Mouse (Mus musculus) heart, postnatal 4 days (tissue): ENCODE data around the gene Klhl11. TPM values are rescaled to one million over a fixed set of nuclear protein-coding genes. Genes with fewer than 3 reads are reported as not detected.
A peak's percentile ranks its signal among the peaks of the same experiment; 100 is the strongest.

ENCODE experiments used
- DNase-seq: peaks from one replicate; pipeline ENCODE4 v3.0.0; 2021
- total RNA-seq, 2 experiments: library from RNA; stranded (reverse); gene quantifications; 2 replicates each; pipeline ENCODE4 v1.2.3; 2021

Gene Klhl11
- 10 to 100 TPM; 11.8 to 13.4 TPM for total RNA-seq

DNA sequence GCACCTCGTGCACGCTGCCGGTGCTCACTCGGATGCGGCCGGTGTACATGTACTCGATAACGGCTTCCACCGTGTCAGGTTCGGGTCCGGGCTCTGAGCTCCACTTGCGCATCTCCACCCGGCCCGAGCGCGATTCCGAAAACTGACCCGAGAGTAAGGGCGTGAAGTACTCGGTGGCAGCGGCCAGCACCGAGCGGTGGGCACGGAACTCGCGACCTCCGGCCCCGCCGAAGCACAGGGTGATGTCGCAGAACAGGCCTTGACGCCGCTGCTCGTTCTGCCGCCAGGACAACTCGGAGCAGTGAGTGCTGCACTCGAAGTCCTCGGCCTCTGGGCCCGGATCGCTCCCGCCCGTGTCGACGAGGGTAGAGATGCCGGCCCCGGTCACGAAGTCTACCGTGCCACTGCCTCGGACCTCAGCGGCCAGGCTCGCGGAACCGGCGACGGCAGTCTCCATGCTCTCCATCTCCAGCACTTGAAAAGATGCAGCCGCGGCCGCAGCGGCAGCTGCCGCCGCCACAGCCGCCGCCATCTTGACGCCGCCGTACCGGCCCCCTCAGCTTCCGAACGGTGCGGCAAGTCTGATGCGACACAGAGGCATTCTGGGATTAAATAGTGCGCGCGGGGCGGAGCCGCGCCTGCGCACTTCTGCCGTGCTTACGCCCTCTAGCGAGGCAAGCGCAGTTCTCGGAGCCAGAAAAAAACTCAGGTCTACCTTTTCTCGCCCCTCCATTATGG, at the start of gene Klhl11:
Gene Klhl11, minus strand, starts transcription at position 545 of the 738 bp plus-strand sequence.
- peak; percentile 93 for DNase-seq

DNA sequence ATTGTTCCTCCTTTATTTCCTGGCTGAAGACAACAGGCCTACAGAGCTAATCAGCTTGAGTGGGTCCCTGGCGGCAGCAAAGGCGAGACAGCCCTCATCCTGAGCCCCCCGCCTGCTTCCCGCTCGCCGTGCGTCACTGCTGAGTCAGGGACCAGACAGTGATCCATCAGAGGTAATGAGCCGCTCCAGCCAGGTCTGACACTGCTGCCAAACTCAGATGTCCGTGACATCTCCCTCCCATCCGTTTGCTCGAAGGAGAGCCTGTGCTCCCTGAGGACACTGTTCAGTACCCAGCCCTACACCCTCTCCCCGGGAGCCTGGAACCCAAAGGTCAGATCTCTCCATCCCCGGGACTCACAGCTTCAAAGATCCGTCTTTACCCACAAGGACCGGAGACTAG, 48.3 kb upstream of the Klhl11 start:
- DNase-seq: no peak

DNA sequence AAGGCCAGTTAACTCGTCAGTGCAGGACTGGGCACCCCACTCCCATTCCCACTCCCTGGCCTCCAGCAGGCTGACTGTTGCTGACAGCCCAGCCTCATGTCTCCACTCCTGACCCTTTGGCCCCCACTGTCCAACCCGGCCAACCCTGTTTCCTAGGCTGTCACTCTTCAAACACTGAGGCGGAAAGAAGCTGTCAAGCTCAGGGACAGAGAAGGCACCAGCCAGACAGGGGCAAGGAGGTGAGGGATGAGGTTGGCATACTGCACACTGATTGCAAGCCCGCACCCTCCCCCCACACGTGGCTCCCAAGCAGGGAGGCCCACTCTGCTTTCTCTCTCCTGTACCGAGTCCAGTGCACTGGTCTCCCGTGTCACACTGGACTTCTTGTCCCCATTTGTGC, 46.6 kb upstream of the Klhl11 start:
- no peak for DNase-seq

DNA sequence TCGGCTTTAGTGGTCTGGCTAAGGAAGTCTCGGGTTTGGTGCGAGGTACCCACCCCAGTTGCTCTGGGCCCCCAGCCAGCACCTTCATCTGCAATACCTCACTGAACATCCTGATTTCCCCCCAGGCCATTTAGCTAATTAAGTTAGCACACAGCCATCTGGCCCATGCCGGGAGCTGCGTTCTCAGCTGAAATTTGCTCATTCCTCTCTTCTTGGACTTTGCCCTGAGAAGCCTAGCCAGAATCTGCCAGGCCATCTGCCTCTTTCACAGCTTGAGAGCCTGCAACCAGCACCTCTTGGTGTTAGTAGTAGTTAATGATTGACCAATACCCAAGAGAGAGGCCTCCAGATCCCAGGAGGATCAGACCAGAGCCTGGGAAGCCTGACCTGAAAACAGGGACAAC, 45.6 kb upstream of the Klhl11 start:
- DNase-seq: no peak

DNA sequence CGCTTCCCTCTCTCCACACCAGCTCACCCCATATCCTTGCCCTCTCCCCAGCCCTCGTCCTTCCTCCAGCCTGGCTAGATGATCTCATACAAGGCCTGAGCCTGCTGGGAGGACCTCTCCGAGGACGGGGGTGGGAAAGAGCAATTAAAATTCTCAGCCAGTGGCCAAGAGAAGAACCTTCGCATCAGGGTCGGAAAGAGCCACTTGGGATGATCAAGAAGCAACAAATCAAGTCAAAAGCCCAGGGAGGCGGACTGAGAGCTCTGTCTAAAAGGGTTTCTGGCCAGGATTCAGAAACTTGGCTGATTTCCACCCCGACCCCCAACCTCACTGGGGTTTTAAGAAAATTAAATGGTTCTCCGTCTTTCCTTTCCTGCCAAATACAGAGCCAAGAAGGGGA, 43.8 kb upstream of the Klhl11 start:
- DNase-seq: no peak

DNA sequence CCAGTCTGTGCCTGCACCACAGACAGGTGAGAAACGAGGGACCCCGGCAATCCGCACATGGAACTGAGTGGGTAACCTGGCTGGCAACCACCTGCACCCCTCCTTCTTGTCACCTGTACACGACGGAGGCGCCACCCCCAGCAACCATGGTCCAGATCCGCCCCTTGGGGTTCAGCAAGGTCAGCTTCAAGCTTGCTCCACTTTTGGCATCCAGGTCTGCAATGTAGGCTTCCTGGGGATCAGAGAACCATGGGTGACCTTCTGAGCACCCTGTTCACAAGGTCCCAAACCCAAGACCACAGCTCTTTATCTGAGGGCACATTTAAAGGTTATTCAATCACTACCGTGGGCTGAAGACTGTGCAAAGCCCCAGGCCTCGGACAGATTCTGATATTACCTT, 43.2 kb upstream of the Klhl11 start:
- no peak for DNase-seq

DNA sequence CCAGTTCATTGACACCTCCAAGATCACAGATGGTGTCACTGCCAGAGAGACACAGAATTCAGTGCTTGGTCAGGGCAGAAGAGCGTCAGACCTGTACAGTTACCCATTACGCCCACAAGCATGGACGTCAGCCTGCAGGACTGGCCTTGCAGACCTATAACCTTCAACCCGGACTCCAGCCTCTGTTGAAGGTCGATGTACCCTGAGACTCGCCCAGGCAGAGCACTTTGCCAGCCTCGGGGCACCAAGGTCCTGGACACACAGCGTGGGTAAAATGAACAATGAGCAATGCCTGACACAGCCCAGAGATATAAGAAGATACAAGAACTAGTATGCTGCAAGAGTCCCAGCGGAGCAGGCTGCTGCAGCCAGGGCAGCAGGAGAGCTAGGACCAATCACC, 42.5 kb upstream of the Klhl11 start:
- DNase-seq: no peak

DNA sequence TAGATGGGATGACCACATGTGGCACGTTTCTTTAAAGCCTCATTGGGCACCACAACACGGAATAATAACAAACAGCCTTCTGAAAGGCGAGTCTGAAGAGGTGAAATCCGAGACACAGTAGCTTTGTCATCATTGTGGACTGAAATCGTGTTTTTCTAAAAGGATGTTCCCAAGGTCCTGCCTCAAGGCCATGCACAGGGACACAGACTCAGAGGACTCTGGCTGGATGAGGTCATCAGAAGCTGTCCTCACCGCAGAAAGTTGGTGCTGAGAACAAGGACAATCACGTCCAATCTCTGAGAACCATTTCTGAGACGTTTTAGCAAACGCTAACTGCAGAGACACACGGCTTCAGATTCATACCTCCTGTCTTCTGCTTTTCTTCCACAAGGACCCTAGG, 41.2 kb upstream of the Klhl11 start:
- DNase-seq: no peak

DNA sequence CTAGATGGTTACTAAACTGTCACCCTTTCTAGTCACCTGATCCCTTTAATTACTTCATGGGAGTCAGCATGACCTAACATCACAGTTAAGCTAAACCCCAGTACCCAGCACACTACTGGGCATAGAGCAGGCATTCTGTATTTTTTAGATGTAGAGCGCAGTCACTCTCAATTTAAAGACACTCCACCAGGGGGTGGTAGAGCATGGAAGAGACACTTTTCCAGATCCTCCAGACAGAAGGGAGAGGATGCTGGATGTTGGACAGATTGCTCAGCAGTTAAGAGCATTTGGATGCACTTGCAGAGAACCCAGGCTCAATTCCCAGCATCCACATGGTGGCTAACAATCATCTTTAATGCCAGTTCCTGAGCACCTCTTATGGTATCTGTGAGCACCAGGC, 39.8 kb upstream of the Klhl11 start:
- peak; percentile 46 for DNase-seq

DNA sequence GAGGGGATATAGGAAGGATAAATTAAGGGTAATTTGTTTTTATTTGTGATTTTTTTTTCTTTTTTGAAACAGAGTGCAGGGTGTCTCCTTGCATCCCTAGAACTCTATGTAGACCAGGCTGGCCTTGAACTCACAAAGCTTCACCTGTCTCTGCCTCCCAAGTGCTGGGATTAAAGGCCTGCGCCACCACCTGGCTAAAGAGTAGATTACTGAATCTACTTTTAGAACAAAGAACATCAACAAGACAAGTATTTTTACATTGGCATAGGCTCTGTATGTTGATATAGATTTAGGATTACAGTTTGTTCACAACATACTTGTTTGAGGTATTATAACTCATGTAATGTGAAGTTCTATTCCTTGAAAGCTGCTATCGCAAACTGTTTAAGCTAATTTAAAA, 38.0 kb upstream of the Klhl11 start:
- no peak for DNase-seq

DNA sequence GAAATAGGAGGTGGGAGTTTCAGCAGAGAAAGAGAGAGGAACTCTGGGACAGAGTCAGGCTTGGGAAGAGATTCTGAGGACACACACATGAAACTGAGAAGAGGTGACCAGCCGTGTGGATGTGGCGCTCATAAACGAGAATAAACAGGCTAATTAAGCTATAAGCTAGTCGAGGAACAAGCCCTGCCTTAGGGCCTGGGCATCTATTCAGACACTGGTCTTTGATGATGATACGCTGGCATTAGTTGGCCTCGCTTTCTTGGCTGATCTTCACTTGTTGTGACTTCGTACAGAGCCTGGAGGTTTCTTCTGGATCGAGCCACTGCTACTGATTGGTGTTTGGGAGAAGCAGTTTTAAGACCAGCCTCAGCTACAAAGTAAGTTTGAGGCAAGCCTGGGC, 33.5 kb upstream of the Klhl11 start:
- DNase-seq: no peak

DNA sequence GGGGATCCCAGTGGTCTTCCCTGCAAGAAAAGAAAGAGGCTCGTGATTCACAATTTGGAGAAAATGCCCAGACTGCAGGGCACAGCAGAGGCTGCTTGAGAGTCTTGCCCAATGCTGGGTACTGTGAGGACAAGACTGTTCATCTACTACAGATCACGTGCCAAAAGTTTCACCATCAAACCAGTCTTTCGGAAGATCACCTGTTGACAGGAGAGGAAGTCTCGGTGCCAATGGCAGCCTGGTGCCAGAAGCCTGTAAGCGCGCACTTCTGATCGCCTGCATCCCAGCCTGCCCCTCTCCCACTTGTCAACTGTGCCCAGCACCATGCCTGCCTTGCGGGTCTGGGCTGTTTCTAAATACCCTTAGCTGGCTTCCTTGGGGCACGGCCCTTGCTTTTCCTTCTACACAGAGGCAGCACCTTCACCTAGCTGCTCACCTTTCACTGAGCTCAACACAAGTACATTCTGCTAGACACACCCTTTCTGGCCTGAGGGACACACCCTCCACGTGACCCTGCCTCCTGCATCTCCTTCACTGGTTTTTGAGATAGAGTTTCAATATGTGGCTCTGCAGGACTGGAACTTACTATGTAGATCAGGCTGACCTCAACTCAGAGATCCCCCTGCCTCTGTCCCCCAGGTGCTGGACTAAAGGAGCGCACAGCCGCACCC, 32.6 kb upstream of the Klhl11 start:
- DNase-seq: no peak

DNA sequence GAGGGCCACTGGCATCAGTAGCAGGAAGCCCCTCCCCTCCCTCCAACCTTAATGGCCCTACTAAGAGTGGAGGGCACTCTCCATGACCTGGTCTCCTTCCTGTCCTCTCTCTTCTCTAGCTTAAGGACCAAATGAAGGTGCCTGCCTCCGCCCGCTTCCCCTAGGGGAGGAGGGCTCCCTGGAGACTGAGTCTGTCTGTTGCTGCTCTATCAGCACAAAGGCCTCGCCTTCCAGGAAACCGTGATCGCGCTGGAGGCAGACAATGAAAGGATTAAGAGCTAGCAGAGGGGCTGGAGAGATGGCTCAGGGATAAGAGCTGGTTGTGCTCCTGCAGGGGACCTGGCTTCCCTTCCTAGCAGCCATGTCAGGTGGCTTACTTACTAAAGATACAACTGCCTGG, 28.8 kb upstream of the Klhl11 start:
- DNase-seq: no peak

DNA sequence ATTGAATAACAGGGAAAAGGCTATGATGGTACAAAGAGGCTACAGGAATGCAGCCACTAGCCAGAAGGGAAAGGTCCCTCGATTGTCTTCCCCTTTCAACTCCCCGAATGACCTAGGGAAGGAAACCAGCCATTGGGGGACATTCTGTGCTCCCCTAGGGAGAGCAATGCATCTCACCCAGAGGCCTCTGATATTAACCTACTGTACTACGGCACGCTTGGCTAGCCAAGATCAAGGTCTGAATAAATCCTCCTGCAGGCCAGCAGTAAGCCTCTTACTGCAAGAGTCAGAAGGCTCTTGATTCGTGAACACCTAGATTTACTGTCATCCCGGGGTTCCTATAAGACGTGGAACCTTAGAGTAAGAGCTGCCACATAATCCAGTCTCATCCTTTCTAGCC, 28.1 kb upstream of the Klhl11 start:
- no peak for DNase-seq

DNA sequence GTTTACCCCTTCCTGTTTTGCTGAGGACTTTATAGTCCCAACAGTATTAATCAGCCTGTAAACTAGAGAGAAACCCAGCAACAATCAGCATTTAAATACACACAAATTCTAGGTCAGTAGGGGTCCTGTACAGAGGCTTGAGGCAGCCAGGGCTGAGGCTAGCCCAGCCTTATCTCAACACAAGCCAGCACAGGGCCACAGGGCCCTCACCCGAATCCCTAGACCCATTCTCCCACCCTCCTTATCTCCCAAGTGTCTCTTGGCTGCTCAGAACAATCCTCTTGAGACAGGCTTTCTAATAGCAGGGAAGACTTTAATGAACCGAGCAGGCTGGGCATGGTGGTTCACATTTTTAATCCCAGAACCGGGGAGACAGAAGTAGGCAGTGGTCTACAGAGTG, 27.7 kb upstream of the Klhl11 start:
- no peak for DNase-seq

DNA sequence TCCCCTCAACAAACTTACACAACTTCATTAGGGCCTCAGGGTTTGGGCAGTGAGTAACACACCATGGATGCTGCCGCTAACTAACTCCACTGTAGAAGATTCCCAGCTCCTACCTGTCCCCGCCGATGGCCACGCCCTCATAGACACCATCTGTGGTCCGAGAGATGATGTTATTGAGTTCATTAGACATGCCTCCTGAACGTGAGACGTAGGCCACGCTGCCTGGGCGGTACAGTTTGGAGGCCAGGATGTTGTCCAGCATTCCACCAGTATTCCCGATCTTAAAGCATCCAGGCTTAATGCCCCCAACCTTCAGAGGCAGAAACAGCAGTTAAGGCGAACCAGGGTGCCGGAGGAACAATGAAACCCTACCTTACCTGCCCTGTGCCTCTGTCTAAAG, 21.2 kb upstream of the Klhl11 start:
- DNase-seq: no peak

DNA sequence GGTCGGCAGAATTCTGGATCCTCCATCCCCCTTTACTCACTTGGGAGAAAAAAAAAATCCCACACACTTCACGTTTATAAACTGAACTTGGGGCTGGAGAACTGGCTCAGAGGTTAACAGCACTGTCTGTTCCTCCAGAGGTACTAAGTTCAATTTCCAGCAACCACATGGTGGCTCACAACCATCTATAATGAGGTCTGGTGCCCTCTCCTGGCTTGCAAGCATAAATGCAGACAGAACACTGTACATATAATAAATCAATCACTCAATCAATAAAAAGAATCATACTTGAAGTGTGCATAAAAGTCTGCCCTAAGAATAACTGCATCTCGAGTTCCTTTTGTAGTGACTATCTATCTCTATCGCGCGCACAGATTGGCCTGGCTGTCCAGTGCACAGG, 18.4 kb upstream of the Klhl11 start:
- DNase-seq: no peak

DNA sequence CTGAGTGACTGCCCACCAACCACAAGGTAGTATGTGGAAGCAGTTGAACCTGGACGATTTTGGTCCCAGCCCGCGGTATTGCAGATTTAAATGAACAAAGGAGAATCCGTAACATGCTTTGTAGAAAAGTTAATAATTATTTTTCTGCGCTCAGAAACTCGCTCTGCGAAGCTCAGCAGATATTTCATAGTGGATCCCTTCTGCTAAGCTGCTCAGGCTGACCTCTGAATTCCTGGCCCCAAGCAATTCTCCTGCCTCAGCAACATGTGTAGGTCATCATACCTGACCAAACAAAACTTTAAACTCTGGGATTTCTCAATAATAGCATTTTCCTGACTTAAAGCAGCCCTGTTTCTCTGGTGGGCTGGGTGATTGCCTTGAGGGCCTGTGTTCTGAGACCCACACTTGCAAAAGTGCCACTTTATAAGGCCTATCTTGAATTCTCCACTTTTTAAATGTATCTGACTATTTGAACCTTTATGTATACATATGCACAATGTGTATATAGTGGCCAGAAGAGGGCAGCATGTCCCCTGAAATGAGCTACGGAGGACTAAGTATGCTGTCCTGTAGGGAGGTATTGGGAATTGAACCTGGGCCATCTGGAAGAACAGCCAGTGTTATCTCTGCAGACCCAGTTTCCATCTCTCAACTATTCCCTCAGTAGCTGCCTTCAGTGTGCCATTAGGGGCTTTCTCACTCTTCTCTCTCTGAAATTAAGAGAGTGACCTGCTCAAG, 13.4 kb upstream of the Klhl11 start:
- DNase-seq: peak; percentile 34

DNA sequence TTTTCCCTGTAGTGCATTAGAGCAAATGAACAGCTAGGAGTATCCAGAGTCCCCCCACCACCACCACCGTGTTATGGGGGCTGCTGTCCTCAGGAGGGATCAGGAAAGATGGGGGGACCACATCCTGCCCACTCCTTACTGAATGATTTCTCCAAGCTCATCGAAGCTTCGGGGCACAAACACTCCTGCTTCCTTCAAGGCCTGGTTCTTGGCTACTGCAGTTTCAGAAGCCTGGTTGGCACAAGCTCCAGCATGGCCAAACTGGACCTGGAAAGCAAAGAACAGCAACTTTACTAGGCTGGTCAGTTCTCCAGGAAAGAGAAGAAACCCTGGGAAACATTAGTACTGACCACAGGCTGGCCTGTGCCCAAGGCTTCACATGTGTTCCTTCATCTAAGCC, 11.9 kb upstream of the Klhl11 start:
- DNase-seq: no peak

DNA sequence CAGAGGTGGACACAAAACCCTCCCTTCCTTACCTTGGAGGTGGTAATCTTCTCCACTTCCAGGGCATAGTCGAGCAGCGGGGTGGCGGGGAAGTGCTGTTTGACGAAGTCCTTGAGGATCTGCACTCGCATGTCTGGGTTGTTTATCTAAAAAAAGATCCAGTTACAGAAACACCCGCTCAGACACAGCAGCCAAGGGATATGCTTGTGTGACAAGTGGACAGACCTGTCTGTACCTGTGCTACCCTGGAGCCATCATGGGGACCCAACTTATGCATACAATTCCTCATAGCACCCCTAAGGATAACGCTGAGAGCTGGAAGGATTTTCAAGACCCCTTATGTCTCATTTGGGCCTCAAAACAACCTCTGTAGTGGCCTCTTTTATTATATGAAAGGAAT, 6.6 kb upstream of the Klhl11 start:
- DNase-seq: no peak

DNA sequence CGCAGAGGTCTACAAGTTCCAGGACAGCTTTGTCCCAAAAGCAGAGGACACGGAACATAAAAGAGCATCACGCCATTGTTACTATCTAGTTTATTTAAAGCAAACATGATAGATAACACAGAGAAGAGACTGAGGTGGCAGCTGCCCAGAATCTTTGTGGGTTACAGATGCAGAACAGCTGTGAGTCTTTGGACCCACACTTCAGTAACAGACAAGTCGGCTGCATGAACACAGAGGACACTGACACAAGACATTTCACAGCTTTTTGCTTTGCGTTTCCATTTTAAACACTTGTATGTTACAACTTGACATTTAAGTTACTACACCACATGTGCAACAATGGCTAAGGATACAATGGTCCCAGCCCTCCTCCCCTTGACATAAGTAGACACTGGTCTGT, 3.7 kb upstream of the Klhl11 start:
- no peak for DNase-seq

DNA sequence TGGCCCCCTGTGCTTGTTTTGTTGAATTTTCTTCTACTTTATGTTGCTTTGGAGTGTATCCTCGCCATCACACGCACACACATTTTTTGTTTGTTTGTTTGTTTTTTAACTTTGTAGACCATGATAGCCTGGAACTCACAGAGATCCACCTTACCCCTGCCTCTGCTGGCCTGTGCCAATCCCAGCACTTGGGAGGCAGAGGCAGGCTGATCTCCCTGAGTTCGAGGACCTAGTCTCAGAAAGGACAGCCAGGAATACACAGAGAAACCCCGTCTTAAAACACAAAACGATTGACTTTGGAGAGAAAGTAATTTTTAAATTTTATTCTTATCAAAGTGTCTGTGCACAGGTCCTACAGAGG, 374 bp upstream of the Klhl11 start:
- no peak for DNase-seq

DNA sequence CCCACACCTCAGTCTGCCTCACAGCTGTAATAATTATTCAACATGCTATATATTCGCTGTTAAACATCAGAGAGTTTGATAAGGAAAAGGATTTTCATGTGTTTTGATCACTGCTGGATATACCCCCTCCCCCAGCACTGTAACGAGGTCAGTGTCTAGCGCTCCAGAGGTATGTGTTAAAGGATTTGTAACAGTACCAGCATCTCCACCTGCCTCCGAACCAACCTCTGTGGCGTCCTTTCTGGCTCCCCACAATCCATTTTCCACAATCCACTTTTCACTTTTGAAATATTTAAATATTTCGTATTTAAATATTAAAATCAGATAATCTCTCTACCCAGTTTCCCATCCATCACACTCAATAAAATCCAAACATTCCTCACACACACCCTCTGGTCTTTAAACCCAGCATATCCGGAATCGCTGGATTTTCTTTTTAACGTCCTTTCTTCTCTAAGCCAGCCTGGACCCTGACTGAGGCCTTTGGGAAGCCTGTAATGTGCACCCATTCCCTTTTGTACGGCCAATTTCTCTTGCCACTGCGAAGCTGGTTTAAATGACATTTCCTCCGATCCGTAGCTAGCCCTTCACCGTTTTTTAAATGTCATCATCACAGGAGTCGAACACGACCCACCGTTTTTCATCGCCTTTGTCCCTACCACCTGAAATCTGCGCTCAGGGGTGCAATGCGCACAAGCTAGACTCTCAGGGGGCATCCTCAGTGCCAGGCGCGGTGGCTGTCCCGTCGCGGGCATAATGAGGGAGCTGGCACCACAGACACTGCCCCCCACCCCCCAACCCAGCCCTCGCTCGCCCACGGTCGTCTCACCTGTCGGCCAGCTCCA, 967 bp downstream of the Klhl11 start:
- DNase-seq: no peak
